Mouse (Mus musculus): ENCODE results near the gene Olfr774.
"Not testable (repeated sequence)": the region's sequence is repeated elsewhere in the genome, so short reads cannot be mapped to it uniquely, and the experiment has no call there.

Olfr774 gene

GRCm38 (mm10) chr10:129235904-129236303, at the start of gene Olfr774:
Olfr774 (plus strand) TSS chr10:129236204.
- no peak for DNase-seq

- DNase-seq, result not testable (repeated sequence)
These were observed 48.7 kb upstream of the Olfr774 start, which contains the start of gene Olfr773 for GRCm38 (mm10) chr10:129187319-129187718. Olfr773 (minus strand) TSS chr10:129187419.

- no peak for DNase-seq
These were observed 5.3 kb upstream of the Olfr774 start for GRCm38 (mm10) chr10:129230737-129231136.

GRCm38 (mm10) chr10:129248112-129248511, 12.1 kb downstream of the Olfr774 start, which contains the start of gene Olfr775:
Olfr775 (plus strand) TSS chr10:129248412.
- no peak for DNase-seq

GRCm38 (mm10) chr10:129258827-129259226, 22.8 kb downstream of the Olfr774 start, which contains the start of gene Olfr776:
Olfr776 (plus strand) TSS chr10:129259127.
- no peak for DNase-seq

- no peak for DNase-seq
These were observed 35.1 kb downstream of the Olfr774 start, which contains the start of gene Olfr777 for GRCm38 (mm10) chr10:129271081-129271535. Olfr777 (minus strand) TSS chr10:129271485.

All from cerebellum, adult 11 months (tissue).